Comparison of ENCODE assay signal across 18 mouse cellular contexts in genomic region chr13:58228624-58229023, GRCm38 (mm10).
"Had no signal": no experiment of that assay in that cellular context is flagged by ENCODE, and none has a peak within 500 bp of the region (broad histone marks: within the 10 kb centered on the region; RNA-seq: fewer than 3 reads in every experiment).

No protein-coding gene starts in this region.

- H3K9me3 ChIP-seq: liver, embryonic 15.5 days; neural tube, embryonic 13.5 days had no signal

- H3K4me3 ChIP-seq: left cerebral cortex, adult 2 months; liver, embryonic 15.5 days; midbrain, embryonic 10.5 days; midbrain, embryonic 13.5 days; myocyte; neural tube, embryonic 13.5 days had no signal

- H3K9ac ChIP-seq: liver, embryonic 15.5 days; midbrain, embryonic 13.5 days; neural tube, embryonic 13.5 days had no signal

- H3K27me3 ChIP-seq: liver, embryonic 15.5 days; midbrain, embryonic 13.5 days; neural tube, embryonic 13.5 days had no signal

- H3K36me3 ChIP-seq: liver, embryonic 15.5 days; neural tube, embryonic 13.5 days had no signal

- ATAC-seq: intestine, postnatal 0 days; midbrain, embryonic 13.5 days; midbrain, embryonic 16.5 days had no signal

- H3K4me1 ChIP-seq: liver, embryonic 15.5 days; midbrain, embryonic 10.5 days; midbrain, embryonic 13.5 days; neural tube, embryonic 13.5 days had no signal

- H3K4me2 ChIP-seq: liver, embryonic 15.5 days; midbrain, embryonic 13.5 days; neural tube, embryonic 13.5 days had no signal

- DNase-seq: kidney, adult 2 months; kidney, postnatal 36 days; layer of hippocampus, postnatal 36 days; lung, adult 2 months; lung, postnatal 14 days; lung, postnatal 4 days; retina, postnatal 1 day; thymus, adult 18-20 months; thymus, postnatal 36 days had no signal

- H3K27ac ChIP-seq: kidney, postnatal 0 days; left cerebral cortex, adult 2 months; liver, embryonic 15.5 days; midbrain, embryonic 10.5 days; midbrain, embryonic 13.5 days; neural tube, embryonic 13.5 days had no signal
